Mouse (Mus musculus) heart, postnatal 0 days (tissue): ENCODE measurements around the gene Cbfa2t3. TPM values are rescaled to one million over a fixed set of nuclear protein-coding genes. Genes with fewer than 3 reads are reported as not detected.

Experiments used
- ATAC-seq: fragments of 200-750 bp; cut with Nextera tagmentation; 2 replicates; pipeline ENCODE4 v1.8.0; 2017; ENCODE audit warnings: low read depth, moderate number of reproducible peaks, moderate library complexity; ENCODE audit not compliant: insufficient read depth
- DNase-seq: peaks from one replicate; pipeline ENCODE4 v3.0.0-alpha.2; 2016; ENCODE audit warnings: low spot score
- H3K27ac ChIP-seq: fragments of 300-500 bp; sonication (generic); 2 replicates; pipeline ENCODE4 v1.5.1; 2014; ENCODE audit warnings: low read depth, mild to moderate bottlenecking
- H3K27me3 ChIP-seq: fragments of 300-500 bp; sonication (generic); 2 replicates; pipeline ENCODE4 v1.6.1; 2014; ENCODE audit warnings: low read length, mixed read lengths; ENCODE audit not compliant: control insufficient read depth, insufficient read depth
- H3K36me3 ChIP-seq: fragments of 300-500 bp; sonication (generic); replicated peaks from 2 replicates; pipeline ENCODE4 v1.6.1; 2014; ENCODE audit warnings: low read length, mixed read lengths; ENCODE audit not compliant: control insufficient read depth, insufficient read depth
- H3K4me1 ChIP-seq: fragments of 300-500 bp; sonication (generic); 2 replicates; pipeline ENCODE4 v1.6.1; 2014; ENCODE audit warnings: antibody characterized with exemption; ENCODE audit not compliant: control insufficient read depth, insufficient read depth
- H3K4me2 ChIP-seq: fragments of 300-500 bp; sonication (generic); 2 replicates; pipeline ENCODE4 v1.6.1; 2014; ENCODE audit warnings: low read depth, mild to moderate bottlenecking, low read length, moderate library complexity
- H3K4me3 ChIP-seq: fragments of 300-500 bp; sonication (generic); 2 replicates; pipeline ENCODE4 v1.5.1; 2014; ENCODE audit warnings: low read depth, low read length
- H3K9ac ChIP-seq: fragments of 300-500 bp; sonication (generic); replicated peaks from 2 replicates; pipeline ENCODE4 v1.6.1; 2014; ENCODE audit warnings: low read depth, low read length, mixed read lengths
- H3K9me3 ChIP-seq: fragments of 300-500 bp; sonication (generic); replicated peaks from 2 replicates; pipeline ENCODE4 v1.6.1; 2016; ENCODE audit warnings: low read length; ENCODE audit not compliant: control insufficient read depth
- CTCF ChIP-seq: IDR thresholded peaks from 2 replicates; pipeline ENCODE4 v1.5.1; 2016; ENCODE audit warnings: antibody characterized with exemption, control low read depth, low read depth
- EP300 ChIP-seq: IDR thresholded peaks from 2 replicates; pipeline ENCODE4 v1.6.1; 2016; ENCODE audit warnings: antibody characterized with exemption, low read depth
- WGBS: fragments of 180-500 bp; shearing (Covaris S2); extraction: QIAGEN DNeasy Blood & Tissue Kit; methylation state at CpG from one replicate; pipeline ENCODE4 v1.1.7; 2014; 5-methylcytosine and 5-hydroxymethylcytosine counted together
- polyA plus RNA-seq: library from polyadenylated mRNA; unstranded; fragments of >200 nt; fragmentation: Nextera tagmentation; extraction: Ambion mirVana; gene quantifications from 2 replicates; pipeline ENCODE4 v1.2.1, GENCODE M21; 2015
- total RNA-seq: library from RNA; depleted of rRNA; stranded (reverse); fragments of >200 nt; gene quantifications from 2 replicates; pipeline ENCODE4 v1.2.3, GENCODE M21; 2014; ENCODE audit warnings: low replicate concordance; rRNA removed

The Cbfa2t3 gene
- 1.1 and 3.6 TPM in 2 replicates for total RNA-seq
- polyA plus RNA-seq = 4.3 and 4.4 TPM in 2 replicates

- DNase-seq = peak; percentile 22
- 28% methylated on average over 13 of the region's 13 CpGs for WGBS
- no peaks in the 10 kb centered on the region for H3K9me3 ChIP-seq
- ATAC-seq = peak; percentile 70
- H3K4me1 ChIP-seq = peaks cover 10% of the 10 kb centered on the region; the same call in 1 of the 2 replicates
- H3K27me3 ChIP-seq = 0 out of 2 replicates have a peak, but pooled peaks cover 3% of the 10 kb centered on the region
- no peaks in the 10 kb centered on the region for H3K36me3 ChIP-seq
- H3K4me2 ChIP-seq = peak within 1 kb of the TSS; percentile 55
- TF ChIP-seq EP300 = peak; percentile 89
- TF ChIP-seq CTCF = no peak
- H3K27ac ChIP-seq = peak within 1 kb of the TSS; percentile 50; the same call in 1 of the 2 replicates
- H3K4me3 ChIP-seq = peak within 1 kb of the TSS; percentile 22
- H3K9ac ChIP-seq = no peak within 1 kb of the TSS; the same call in 1 of the 2 replicates
Measured at GRCm38 (mm10) chr8:122699005-122699492, at the start of gene Cbfa2t3. TSS of gene Cbfa2t3 (minus strand) at chr8:122699109.

DNA sequence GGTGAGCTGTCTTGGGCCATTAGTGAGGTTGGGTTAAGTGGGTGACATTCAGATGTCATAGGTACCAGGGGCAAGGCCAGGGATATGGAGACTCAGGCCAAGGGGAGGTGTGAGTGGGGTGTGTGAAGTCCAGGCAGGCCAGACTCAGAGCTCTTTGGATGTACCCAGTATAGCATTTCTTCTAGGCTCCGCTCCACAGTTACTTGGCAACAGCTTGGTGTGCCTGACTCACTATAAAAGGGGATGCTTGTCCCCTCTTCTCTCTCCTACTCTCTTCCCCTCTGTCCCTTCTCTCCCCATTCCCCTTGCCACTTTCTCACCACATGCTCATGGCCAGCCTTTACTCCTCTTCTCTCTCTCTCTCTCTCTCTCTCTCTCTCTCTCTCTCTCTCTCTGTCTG lies 48.9 kb upstream of the Cbfa2t3 start:
- Histone ChIP-seq H3K27ac (no peak overlapping the region), H3K4me1 (no peaks in the 10 kb centered on the region), H3K36me3 (no peaks in the 10 kb centered on the region), H3K4me3 (no peak overlapping the region), H3K27me3 (peaks cover 49% of the 10 kb centered on the region), H3K9me3 (no peaks in the 10 kb centered on the region), H3K9ac (no peak overlapping the region), H3K4me2 (no peak overlapping the region)
- DNase-seq (no peak), ATAC-seq (no peak)
- TF ChIP-seq CTCF = no peak
- TF ChIP-seq EP300 = no peak
- 80% methylated on average over 1 of the region's 1 CpGs for WGBS

GRCm38 (mm10) chr8:122746439-122746838 lies 47.5 kb upstream of the Cbfa2t3 start:
- Histone ChIP-seq H3K27me3 (peaks cover 52% of the 10 kb centered on the region), H3K9me3 (no peaks in the 10 kb centered on the region), H3K36me3 (no peaks in the 10 kb centered on the region), H3K27ac (no peak overlapping the region), H3K9ac (no peak overlapping the region), H3K4me3 (no peak overlapping the region), H3K4me2 (no peak overlapping the region), H3K4me1 (no peaks in the 10 kb centered on the region)
- no peak for ATAC-seq
- DNase-seq = no peak
- WGBS = 41% methylated on average over 7 of the region's 7 CpGs
- no peak for TF ChIP-seq EP300
- no peak for TF ChIP-seq CTCF

GRCm38 (mm10) chr8:122745750-122746275 lies 46.9 kb upstream of the Cbfa2t3 start:
- H3K36me3 ChIP-seq = no peaks in the 10 kb centered on the region
- WGBS = 17% methylated on average over 16 of the region's 16 CpGs
- H3K4me3 ChIP-seq = no peak overlapping the region
- ATAC-seq (no peak), DNase-seq (no peak)
- no peaks in the 10 kb centered on the region for H3K4me1 ChIP-seq
- no peak for TF ChIP-seq EP300
- no peak for TF ChIP-seq CTCF
- H3K27me3 ChIP-seq = peaks cover 47% of the 10 kb centered on the region
- H3K9me3 ChIP-seq = no peaks in the 10 kb centered on the region
- no peak overlapping the region for H3K9ac ChIP-seq
- no peak overlapping the region for H3K4me2 ChIP-seq
- H3K27ac ChIP-seq = no peak overlapping the region

DNA sequence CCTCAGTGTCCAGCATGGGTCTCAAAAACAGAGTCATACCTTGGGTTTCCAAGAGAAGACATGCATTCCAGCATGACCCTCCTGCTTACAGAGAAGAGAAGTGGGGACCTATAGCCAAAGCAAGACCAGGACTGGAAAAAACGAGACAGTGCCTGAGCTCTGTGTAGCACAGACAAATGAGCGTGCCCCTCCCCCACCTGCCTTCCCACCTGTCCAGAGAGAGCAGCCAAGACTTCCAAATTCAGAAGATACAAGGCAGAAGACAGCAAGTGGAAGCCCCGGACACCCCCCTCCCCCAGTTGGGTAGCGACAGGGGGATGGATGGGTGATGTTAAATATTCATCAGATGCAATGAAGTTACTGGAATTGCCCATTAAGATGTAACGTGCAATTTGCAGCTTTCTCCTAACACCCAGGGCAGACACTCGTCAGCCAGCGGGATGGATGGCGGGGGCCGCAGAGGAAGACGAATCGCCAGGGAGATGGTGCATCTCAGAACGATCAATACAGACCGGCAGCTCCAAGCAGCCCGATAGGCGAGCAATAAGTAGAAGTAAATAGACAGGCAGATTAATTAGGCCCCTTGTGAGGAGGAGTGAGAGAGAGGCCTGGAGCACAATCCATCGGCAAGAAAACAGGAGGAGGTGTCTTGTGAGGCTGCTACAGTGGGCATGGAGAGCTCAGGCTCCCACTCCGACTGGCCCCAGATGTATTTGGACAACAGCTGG lies 46.3 kb upstream of the Cbfa2t3 start:
- H3K27me3 ChIP-seq = peaks cover 53% of the 10 kb centered on the region
- TF ChIP-seq EP300 (no peak), CTCF (no peak)
- WGBS = 29% methylated on average over 17 of the region's 17 CpGs

More for the DNA sequence above, 46.3 kb upstream of the Cbfa2t3 start:
- H3K4me1 ChIP-seq = no peaks in the 10 kb centered on the region
- H3K9me3 ChIP-seq = no peaks in the 10 kb centered on the region
- ATAC-seq = no peak
- no peak overlapping the region for H3K9ac ChIP-seq
- H3K36me3 ChIP-seq = no peaks in the 10 kb centered on the region
- no peak overlapping the region for H3K27ac ChIP-seq
- no peak for DNase-seq
- no peak overlapping the region for H3K4me2 ChIP-seq
- no peak overlapping the region for H3K4me3 ChIP-seq
